Mouse (Mus musculus) lung, postnatal 4 days (tissue): ENCODE measurements around the gene Exoc4.

Experiments used
- DNase-seq, 2 experiments: peaks; one replicate each; pipeline ENCODE4 v3.0.0; 2021

The Exoc4 gene

GRCm38 (mm10) chr6:33872192-33872591 is 623.3 kb downstream of the Exoc4 start:
- no peak for DNase-seq

- DNase-seq = no peak
These were observed 624.1 kb downstream of the Exoc4 start for GRCm38 (mm10) chr6:33873000-33873399.

GRCm38 (mm10) chr6:33874291-33875014 is 625.6 kb downstream of the Exoc4 start:
- no peak for DNase-seq

GRCm38 (mm10) chr6:33884141-33884683 is 635.3 kb downstream of the Exoc4 start:
- DNase-seq = no peak

GRCm38 (mm10) chr6:33886941-33887340 is 638.1 kb downstream of the Exoc4 start:
- DNase-seq = no peak

GRCm38 (mm10) chr6:33890926-33891325 is 642.0 kb downstream of the Exoc4 start:
- no peak for DNase-seq

- no peak for DNase-seq
These were observed 643.3 kb downstream of the Exoc4 start for GRCm38 (mm10) chr6:33892142-33892541.

- DNase-seq = no peak
These were observed 651.1 kb downstream of the Exoc4 start for GRCm38 (mm10) chr6:33899973-33900372.

GRCm38 (mm10) chr6:33900615-33901014 is 651.7 kb downstream of the Exoc4 start:
- no peak for DNase-seq

GRCm38 (mm10) chr6:33905099-33905498 is 656.2 kb downstream of the Exoc4 start:
- DNase-seq = no peak

- no peak for DNase-seq
These were observed 661.8 kb downstream of the Exoc4 start for GRCm38 (mm10) chr6:33910671-33911070.

GRCm38 (mm10) chr6:33913072-33913471 is 664.2 kb downstream of the Exoc4 start:
- no peak for DNase-seq

GRCm38 (mm10) chr6:33913486-33913885 is 664.6 kb downstream of the Exoc4 start:
- DNase-seq = no peak

- DNase-seq = no peak
These were observed 665.1 kb downstream of the Exoc4 start for GRCm38 (mm10) chr6:33913964-33914363.

- no peak for DNase-seq
These were observed 674.7 kb downstream of the Exoc4 start for GRCm38 (mm10) chr6:33923571-33923970.

- DNase-seq = no peak
These were observed 676.0 kb downstream of the Exoc4 start for GRCm38 (mm10) chr6:33924888-33925287.

- peak; percentile 80 to 83 for DNase-seq
These were observed 680.6 kb downstream of the Exoc4 start for GRCm38 (mm10) chr6:33929342-33930086.

GRCm38 (mm10) chr6:33930087-33930945 is 681.4 kb downstream of the Exoc4 start:
- DNase-seq = no peak

GRCm38 (mm10) chr6:33937906-33938305 is 689.0 kb downstream of the Exoc4 start:
- no peak for DNase-seq

GRCm38 (mm10) chr6:33939169-33939568 is 690.3 kb downstream of the Exoc4 start:
- no peak for DNase-seq

GRCm38 (mm10) chr6:33946911-33947489 is 698.1 kb downstream of the Exoc4 start:
- DNase-seq = peak; percentile 6 to 43

- DNase-seq = no peak
These were observed 701.2 kb downstream of the Exoc4 start for GRCm38 (mm10) chr6:33950113-33950512.

- no peak for DNase-seq
These were observed 706.6 kb downstream of the Exoc4 start for GRCm38 (mm10) chr6:33955469-33955868.
